Mouse (Mus musculus): ENCODE measurements at regions not wholly inside any gene's neighbourhood (a gene's known extent, or its start where the extent isn't known, plus 50 kb on each side); places are given as distances from the start of the nearest gene placed in this dataset.

DNA sequence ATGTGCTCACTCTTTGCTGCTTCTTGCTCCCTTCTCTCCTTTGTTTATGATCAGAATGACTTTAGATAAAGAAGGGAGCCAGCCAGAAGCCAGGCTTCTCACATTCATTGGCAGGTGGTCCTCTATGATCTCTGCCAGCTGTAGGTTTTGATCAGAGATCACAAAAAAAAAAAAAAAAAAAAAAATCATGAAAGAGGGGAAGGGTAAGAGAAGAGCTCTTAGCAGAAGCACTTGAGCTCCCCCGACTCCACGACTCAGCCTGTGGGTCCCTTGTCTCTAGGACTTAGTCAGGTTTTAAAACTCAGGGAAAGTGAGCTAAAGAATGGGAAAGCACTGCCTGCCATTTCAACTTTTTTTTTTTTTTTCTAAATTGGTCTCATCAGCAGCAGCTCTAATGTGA, 1093.1 kb downstream of the Car8 start:
- 37% methylated on average over 2 of the region's 2 CpGs for WGBS
- no peaks in the 10 kb centered on the region for H3K36me3 ChIP-seq
- H3K4me1 ChIP-seq = no peaks in the 10 kb centered on the region
- H3K27ac ChIP-seq = no peak overlapping the region
- no peaks in the 10 kb centered on the region for H3K9me3 ChIP-seq
- H3K4me2 ChIP-seq = no peak overlapping the region
- no peak overlapping the region for H3K4me3 ChIP-seq
- H3K9ac ChIP-seq = no peak overlapping the region
- ATAC-seq (ENCODE audit: borderline replicate concordance, extremely low read depth, low FRiP score, low TSS enrichment) = no peak
- no peaks in the 10 kb centered on the region for H3K27me3 ChIP-seq

DNA sequence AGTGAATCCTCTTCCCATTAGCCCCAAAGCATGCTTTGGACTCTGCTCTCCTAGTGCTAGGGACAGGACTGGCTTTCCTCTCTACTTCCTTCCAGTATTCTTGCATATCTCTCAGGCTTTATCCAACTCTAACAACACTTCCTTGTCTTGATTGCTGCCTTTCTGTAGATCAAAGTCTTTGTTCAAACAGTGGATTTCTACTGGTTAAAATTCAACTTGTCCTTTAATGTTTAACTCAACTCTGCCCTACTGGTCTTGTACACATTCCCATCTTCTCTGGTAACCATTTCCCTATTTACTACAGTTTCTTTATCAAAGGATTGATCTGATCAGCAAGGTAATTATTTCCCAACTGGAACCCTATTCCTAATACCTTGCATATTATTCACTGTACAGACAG, 1094.6 kb downstream of the Car8 start:
- Histone ChIP-seq H3K27ac (no peak overlapping the region), H3K4me2 (no peak overlapping the region), H3K4me3 (no peak overlapping the region), H3K36me3 (no peaks in the 10 kb centered on the region), H3K4me1 (no peaks in the 10 kb centered on the region), H3K9me3 (no peaks in the 10 kb centered on the region), H3K27me3 (no peaks in the 10 kb centered on the region), H3K9ac (no peak overlapping the region)
- ATAC-seq (ENCODE audit: borderline replicate concordance, extremely low read depth, low FRiP score, low TSS enrichment) = no peak

DNA sequence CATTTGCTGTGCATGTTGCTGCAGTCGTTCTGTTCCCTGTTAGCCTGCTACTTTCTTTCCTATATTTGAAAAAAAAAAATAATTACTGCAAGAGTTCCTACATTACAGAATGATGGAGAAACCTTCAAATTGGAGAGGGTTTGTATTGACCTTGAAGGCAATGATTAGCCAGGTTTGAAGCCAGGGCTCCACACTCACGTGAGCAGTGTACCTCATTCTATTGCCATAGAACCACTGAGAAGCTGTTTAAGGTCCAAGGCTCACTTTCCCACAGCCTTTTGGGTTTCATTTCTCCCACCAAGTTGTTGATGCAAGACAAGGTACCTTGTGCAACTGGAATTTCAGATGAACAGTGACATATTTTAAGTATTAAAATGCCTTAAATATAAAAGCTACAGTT, 1095.2 kb downstream of the Car8 start:
- Histone ChIP-seq H3K36me3 (no peaks in the 10 kb centered on the region), H3K27me3 (no peaks in the 10 kb centered on the region), H3K4me1 (no peaks in the 10 kb centered on the region), H3K9ac (no peak overlapping the region), H3K9me3 (no peaks in the 10 kb centered on the region), H3K27ac (no peak overlapping the region), H3K4me2 (no peak overlapping the region), H3K4me3 (no peak overlapping the region)
- ATAC-seq (ENCODE audit: borderline replicate concordance, extremely low read depth, low FRiP score, low TSS enrichment) = no peak
- 61% methylated on average over 2 of the region's 2 CpGs for WGBS

DNA sequence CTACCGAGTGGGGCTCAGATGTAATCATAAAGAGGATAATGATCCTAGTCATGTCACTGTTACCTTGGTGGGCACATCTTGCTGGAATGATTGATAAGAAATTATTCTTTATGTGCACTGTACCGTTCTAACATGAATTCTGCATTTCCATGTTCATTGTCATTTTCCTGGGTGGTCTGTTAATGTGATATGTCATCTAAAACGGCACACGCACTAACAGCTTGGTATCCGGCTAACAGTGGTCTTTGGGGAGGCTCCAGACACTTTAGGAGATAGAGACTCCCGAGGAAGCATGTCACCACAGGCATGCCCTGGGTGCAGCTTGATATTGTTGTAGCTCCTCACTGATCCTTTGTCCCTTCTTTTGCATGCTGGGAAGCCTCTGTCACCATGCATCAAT, 1096.1 kb downstream of the Car8 start:
- Histone ChIP-seq H3K9ac (no peak overlapping the region), H3K4me2 (no peak overlapping the region), H3K4me1 (no peaks in the 10 kb centered on the region), H3K9me3 (no peaks in the 10 kb centered on the region), H3K27me3 (no peaks in the 10 kb centered on the region), H3K4me3 (no peak overlapping the region), H3K27ac (no peak overlapping the region), H3K36me3 (no peaks in the 10 kb centered on the region)
- WGBS = 63% methylated on average over 6 of the region's 6 CpGs
- no peak for ATAC-seq (ENCODE audit: borderline replicate concordance, extremely low read depth, low FRiP score, low TSS enrichment)

DNA sequence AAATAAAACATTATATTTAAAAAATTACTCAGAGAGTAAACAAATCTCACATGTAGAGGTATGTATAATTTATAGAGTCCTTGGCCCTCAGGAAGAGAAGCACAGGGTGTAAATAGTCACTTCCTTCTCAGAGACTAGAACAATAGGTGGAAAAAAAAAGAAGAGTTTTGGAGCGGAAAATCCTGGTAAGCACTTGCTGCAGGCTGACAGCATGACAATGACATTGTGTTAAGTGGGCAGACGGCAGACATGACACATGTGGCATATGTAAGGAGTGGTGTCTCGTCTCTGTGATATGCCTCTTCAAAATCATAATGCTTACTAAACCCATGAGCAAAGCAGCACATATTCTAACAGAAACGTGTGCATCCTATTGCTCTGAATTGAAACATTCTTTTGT, 1126.7 kb downstream of the Car8 start:
- H3K9me3 ChIP-seq = no peaks in the 10 kb centered on the region
- H3K27me3 ChIP-seq = no peaks in the 10 kb centered on the region
- no peaks in the 10 kb centered on the region for H3K36me3 ChIP-seq
- H3K27ac ChIP-seq = no peak overlapping the region
- WGBS = 36% methylated on average over 4 of the region's 4 CpGs
- no peak overlapping the region for H3K4me3 ChIP-seq
- no peak overlapping the region for H3K4me2 ChIP-seq
- no peak overlapping the region for H3K9ac ChIP-seq
- no peak for ATAC-seq (ENCODE audit: borderline replicate concordance, extremely low read depth, low FRiP score, low TSS enrichment)
- H3K4me1 ChIP-seq = no peaks in the 10 kb centered on the region

DNA sequence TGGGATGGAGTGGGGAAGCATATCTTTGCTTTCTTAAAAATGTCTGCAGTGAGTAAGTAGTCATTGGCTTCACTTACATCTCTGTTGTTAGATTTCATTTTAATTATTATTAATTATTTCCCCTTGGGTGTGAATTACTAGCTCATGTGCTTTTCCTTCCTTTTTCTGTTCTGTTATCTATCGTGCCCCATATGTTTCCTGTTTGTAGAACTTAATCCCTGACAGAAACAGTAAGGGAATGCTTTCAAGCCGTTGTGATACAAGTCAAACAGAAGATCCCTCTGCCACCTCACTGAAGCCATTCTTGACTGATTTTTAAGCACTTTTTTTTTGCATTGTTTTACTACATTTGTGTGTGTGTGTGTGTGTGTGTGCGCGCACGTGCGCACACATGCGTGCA, 1145.9 kb downstream of the Car8 start:
- no peaks in the 10 kb centered on the region for H3K4me1 ChIP-seq
- ATAC-seq (ENCODE audit: borderline replicate concordance, extremely low read depth, low FRiP score, low TSS enrichment) = no peak
- H3K4me2 ChIP-seq = no peak overlapping the region
- no peaks in the 10 kb centered on the region for H3K9me3 ChIP-seq
- H3K9ac ChIP-seq = no peak overlapping the region
- no peaks in the 10 kb centered on the region for H3K27me3 ChIP-seq
- H3K27ac ChIP-seq = no peak overlapping the region
- WGBS = 69% methylated on average over 7 of the region's 7 CpGs
- no peaks in the 10 kb centered on the region for H3K36me3 ChIP-seq
- H3K4me3 ChIP-seq = no peak overlapping the region

DNA sequence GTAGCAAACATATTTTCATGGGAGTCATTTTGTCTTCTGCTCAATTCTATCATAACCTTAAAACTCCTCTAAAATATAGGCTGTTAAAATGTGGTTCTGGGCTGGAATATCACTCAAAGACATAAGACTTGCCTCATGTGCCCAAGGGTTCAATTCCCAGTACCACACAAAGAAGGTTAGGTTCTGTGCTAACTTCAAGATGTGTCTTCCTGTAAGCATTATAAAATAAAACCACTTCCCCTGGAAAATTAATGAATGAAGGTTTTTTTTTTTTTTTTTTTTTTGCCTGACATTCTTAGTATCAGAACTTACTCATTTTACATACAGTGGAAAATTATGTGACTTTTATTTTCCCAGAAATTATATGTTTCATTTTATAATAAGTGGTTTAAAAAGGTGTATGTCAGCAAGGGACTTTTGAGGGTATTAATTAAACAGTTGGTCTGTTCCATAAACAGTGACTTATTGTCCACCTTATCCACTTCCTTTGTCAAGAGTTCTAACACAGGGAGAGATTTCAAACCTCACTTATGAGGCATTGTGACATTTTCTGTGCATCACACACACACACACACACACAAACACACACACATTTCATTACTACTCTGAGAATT, 1147.5 kb downstream of the Car8 start:
- Histone ChIP-seq H3K36me3 (no peaks in the 10 kb centered on the region), H3K4me3 (no peak overlapping the region), H3K4me1 (no peaks in the 10 kb centered on the region), H3K27me3 (no peaks in the 10 kb centered on the region), H3K4me2 (no peak overlapping the region), H3K9ac (no peak overlapping the region), H3K9me3 (no peaks in the 10 kb centered on the region), H3K27ac (no peak overlapping the region)
- ATAC-seq (ENCODE audit: borderline replicate concordance, extremely low read depth, low FRiP score, low TSS enrichment) = no peak

All from lung, embryonic 15.5 days (tissue).